Mouse (Mus musculus): ENCODE results near the gene Bahcc1. TPM values are rescaled to one million over a fixed set of nuclear protein-coding genes. Genes with fewer than 3 reads are reported as not detected.

Bahcc1 gene
- polyA plus RNA-seq, 1 experiment, result 9.2 TPM

DNA sequence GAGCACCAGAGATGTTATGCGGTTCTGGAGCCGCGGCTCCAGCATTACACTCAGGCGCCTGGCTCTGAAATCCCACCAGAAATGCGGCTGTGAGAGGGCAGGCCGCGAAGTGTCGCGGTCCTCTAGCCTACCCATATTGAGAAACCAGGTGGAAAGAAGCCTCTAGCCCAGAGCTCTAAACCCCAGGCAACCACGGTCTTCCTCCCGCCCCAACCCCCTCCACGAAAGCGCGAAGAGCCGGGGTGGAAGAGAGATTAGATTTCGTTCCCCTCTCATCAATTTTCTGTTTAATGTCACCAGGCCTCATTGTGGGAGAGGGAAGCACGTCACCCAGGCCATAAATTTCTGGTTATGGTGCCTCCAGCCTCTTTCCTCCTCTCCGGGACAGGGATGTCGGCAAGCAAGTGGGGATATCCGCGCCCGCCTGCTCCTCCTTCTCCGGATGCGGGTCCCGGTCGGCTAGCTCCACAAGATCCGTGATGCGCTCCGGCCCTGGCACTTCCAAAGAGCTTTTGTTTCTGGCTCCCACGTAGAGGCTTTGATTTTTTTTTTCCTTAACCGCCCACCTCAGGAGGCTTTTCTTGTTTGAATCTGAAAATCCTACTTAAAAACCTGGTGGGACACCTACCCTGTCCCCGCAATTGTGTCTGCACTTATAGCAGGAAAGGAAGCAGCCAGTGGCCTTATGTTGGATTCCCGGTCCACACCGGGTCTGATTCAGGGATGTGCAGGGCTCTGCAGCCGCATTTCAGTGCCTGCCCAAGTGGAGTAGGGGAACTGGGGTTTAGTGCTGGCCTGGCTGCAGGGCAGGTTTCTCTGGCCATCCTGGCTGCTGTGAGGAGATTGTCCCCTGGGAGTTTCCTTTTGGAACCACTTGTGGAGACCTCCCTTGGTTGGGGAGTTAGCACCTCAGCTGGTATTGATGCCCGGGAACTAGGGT is 7.2 kb upstream of the Bahcc1 start:
- H3K27me3 ChIP-seq (replicated peaks; ENCODE audit: control insufficient read depth, insufficient read depth, low read length), result no peaks in the 10 kb centered on the region
- TF ChIP-seq CTCF (conservative IDR thresholded peaks at IDR 0.05; ENCODE audit: insufficient read depth, insufficient read length, low read depth, low read length) (no peak), POLR2A (IDR thresholded peaks at IDR 0.05; ENCODE audit: low read depth, low read length) (no peak)
- H3K36me3 ChIP-seq (ENCODE audit: control insufficient read depth, insufficient read depth, low read length), result no peaks in the 10 kb centered on the region
- WGBS, result 51% methylated on average over 36 of the region's 36 CpGs
- peak; percentile 73 for DNase-seq
- H3K4me3 ChIP-seq (ENCODE audit: insufficient read depth, low read depth, low read length), result peak overlapping the region; percentile 29; the same call in 1 of the 2 replicates
- peaks cover 36% of the 10 kb centered on the region for H3K4me1 ChIP-seq (ENCODE audit: control insufficient read depth, insufficient read depth, low read length)
- peak overlapping the region; percentile 42 for H3K27ac ChIP-seq (ENCODE audit: insufficient read depth, low read depth, low read length)

DNA sequence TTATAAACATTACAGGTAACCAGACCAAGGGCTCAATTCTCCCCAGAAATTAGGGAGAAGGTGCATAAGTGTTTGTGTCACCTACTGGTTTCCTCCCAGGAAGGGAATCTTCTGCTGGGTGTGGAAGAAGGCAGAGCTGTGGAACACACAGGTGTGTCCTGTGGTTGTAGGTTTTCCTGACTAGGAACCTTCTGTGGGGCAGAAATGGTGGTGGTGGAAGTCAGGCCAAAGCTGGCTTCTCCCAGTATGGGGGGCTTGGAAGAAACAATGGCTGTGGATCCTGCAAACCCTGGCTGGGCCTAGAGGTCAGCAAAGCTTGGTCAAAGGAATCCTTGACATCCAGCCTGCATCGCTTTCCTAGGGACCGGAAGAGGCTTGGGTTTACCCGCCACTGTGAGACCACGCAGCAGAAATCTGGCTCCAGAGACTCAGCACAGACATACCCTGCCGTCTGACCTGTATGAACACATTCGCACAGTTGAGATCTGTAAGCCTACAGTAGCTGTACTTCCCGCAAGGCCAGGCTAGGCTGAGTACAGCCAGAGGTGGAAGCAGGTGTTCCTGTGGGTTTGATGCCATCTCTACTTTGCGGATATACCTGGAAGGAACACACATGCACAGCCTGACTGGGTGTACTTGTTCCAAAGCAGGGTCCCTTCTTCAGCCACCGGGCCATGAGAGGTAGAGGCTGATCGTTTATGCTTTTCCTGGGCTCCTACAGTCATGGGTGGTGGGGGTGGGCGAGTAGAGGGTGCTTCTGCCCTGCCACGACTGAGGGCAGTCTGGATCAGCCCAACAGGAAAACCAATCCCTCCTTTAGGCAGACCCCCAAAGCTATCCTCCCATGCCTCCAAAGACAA is 6.1 kb upstream of the Bahcc1 start:
- no peaks in the 10 kb centered on the region for H3K27me3 ChIP-seq (replicated peaks; ENCODE audit: control insufficient read depth, insufficient read depth, low read length)
- H3K4me3 ChIP-seq (ENCODE audit: insufficient read depth, low read depth, low read length), result no peak overlapping the region
- DNase-seq, result no peak
- no peaks in the 10 kb centered on the region for H3K36me3 ChIP-seq (ENCODE audit: control insufficient read depth, insufficient read depth, low read length)
- H3K4me1 ChIP-seq (ENCODE audit: control insufficient read depth, insufficient read depth, low read length), result peaks cover 32% of the 10 kb centered on the region
- TF ChIP-seq POLR2A (IDR thresholded peaks at IDR 0.05; ENCODE audit: low read depth, low read length) (no peak), CTCF (conservative IDR thresholded peaks at IDR 0.05; ENCODE audit: insufficient read depth, insufficient read length, low read depth, low read length) (no peak)
- WGBS, result 81% methylated on average over 12 of the region's 12 CpGs
- no peak overlapping the region for H3K27ac ChIP-seq (ENCODE audit: insufficient read depth, low read depth, low read length)

DNA sequence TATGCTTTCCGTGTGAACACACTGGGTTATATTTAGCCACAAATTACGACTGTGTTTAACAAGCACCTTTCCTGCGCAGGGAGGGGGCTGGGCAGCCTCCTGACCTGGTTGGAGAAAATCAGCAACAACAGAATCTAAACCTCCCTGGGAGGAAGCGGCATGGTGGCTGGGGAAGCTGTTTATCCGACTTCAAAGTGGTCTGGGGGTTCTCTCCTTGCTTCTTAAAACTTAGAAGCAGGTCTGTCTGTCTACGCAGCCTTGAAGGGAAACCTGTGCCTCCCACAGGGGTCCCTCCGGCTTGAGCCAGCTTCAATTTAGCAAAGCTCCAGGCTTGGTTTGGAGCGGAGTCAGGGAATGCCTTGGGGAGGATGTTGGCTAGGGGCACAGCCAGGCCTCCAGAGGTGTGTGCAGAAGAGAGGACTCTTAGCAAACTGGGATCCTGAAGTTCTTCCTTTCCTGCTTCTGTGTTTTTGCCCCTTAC is 5.1 kb upstream of the Bahcc1 start:
- TF ChIP-seq CTCF (conservative IDR thresholded peaks at IDR 0.05; ENCODE audit: insufficient read depth, insufficient read length, low read depth, low read length), result no peak
- no peak for TF ChIP-seq POLR2A (IDR thresholded peaks at IDR 0.05; ENCODE audit: low read depth, low read length)
- Histone ChIP-seq H3K4me3 (ENCODE audit: insufficient read depth, low read depth, low read length) (no peak overlapping the region), H3K27ac (ENCODE audit: insufficient read depth, low read depth, low read length) (no peak overlapping the region), H3K36me3 (ENCODE audit: control insufficient read depth, insufficient read depth, low read length) (no peaks in the 10 kb centered on the region), H3K27me3 (replicated peaks; ENCODE audit: control insufficient read depth, insufficient read depth, low read length) (no peaks in the 10 kb centered on the region), H3K4me1 (ENCODE audit: control insufficient read depth, insufficient read depth, low read length) (peaks cover 35% of the 10 kb centered on the region)
- DNase-seq, result no peak
- WGBS, result 53% methylated on average over 8 of the region's 8 CpGs

DNA sequence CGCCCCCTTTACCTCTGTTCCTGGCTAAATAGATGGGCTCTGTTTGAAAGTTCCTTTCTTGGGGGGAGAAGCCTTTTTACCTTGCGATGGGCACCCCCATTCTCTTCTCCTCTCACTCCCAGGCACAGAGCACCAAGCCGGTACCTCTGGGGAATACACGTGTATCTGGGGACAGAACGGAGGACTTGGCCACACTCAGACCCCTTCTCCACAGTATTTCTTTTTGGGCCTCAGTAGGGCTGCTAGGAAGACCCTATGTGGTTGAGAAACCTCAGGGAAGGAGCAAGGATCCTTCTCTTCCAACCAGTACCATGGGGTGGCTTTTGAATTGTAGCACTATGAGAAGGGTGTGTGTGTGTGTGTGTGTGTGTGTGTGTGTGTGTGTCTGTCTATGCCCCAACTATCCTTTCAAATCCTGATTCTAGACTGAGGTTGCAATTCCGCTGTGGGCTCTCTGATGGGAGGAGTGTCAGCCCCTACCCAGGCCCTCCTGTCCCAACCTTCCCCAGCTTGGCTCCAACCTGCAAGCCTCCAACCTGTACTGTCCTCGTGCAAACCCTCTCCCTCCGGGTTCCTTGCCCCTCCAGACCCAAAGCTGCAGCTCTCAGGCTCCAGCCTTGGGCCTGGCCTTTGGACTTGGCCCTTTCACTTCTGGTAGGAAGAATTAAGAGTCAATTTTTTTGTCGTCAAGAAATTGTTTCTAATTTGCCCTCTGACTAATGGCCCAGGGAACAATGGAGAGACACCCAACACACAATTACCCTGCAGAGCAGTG is 4.4 kb upstream of the Bahcc1 start:
- H3K27ac ChIP-seq (ENCODE audit: insufficient read depth, low read depth, low read length), result no peak overlapping the region
- no peak overlapping the region for H3K4me3 ChIP-seq (ENCODE audit: insufficient read depth, low read depth, low read length)
- peak; percentile 67 for DNase-seq
- no peak for TF ChIP-seq POLR2A (IDR thresholded peaks at IDR 0.05; ENCODE audit: low read depth, low read length)
- TF ChIP-seq CTCF (conservative IDR thresholded peaks at IDR 0.05; ENCODE audit: insufficient read depth, insufficient read length, low read depth, low read length), result no peak
- no peaks in the 10 kb centered on the region for H3K27me3 ChIP-seq (replicated peaks; ENCODE audit: control insufficient read depth, insufficient read depth, low read length)
- no peaks in the 10 kb centered on the region for H3K36me3 ChIP-seq (ENCODE audit: control insufficient read depth, insufficient read depth, low read length)
- H3K4me1 ChIP-seq (ENCODE audit: control insufficient read depth, insufficient read depth, low read length), result peaks cover 34% of the 10 kb centered on the region
- WGBS, result 66% methylated on average over 9 of the region's 9 CpGs

GRCm38 (mm10) chr11:120228911-120229437 is 3.8 kb upstream of the Bahcc1 start:
- TF ChIP-seq CTCF (conservative IDR thresholded peaks at IDR 0.05; ENCODE audit: insufficient read depth, insufficient read length, low read depth, low read length) (no peak), POLR2A (IDR thresholded peaks at IDR 0.05; ENCODE audit: low read depth, low read length) (no peak)
- Histone ChIP-seq H3K36me3 (ENCODE audit: control insufficient read depth, insufficient read depth, low read length) (no peaks in the 10 kb centered on the region), H3K27ac (ENCODE audit: insufficient read depth, low read depth, low read length) (peak overlapping the region; percentile 67), H3K4me3 (ENCODE audit: insufficient read depth, low read depth, low read length) (no peak overlapping the region), H3K4me1 (ENCODE audit: control insufficient read depth, insufficient read depth, low read length) (peaks cover 30% of the 10 kb centered on the region), H3K27me3 (replicated peaks; ENCODE audit: control insufficient read depth, insufficient read depth, low read length) (no peaks in the 10 kb centered on the region)
- whole genome bisulfite sequencing, result 51% methylated on average over 7 of the region's 7 CpGs
- peak; percentile 38 for DNase-seq

Measured in kidney, adult 2 months (tissue).